Mouse (Mus musculus) G1E (cell line): ENCODE measurements at regions not wholly inside any gene's neighbourhood (a gene's known extent, or its start where the extent isn't known, plus 50 kb on each side); places are given as distances from the start of the nearest gene placed in this dataset.

Experiments used
- ATAC-seq: 2 replicates; pipeline ENCODE4 v1.8.0; 2016; ENCODE audit warnings: mild to moderate bottlenecking; ENCODE audit not compliant: insufficient number of reproducible peaks, poor library complexity, low FRiP score, severe bottlenecking; ENCODE audit errors: extremely low read depth
- DNase-seq: peaks from one replicate; pipeline ENCODE4 v3.0.0; 2012; ENCODE audit warnings: low spot score
- H3K27me3 ChIP-seq: 2 replicates; pipeline ENCODE4 v1.6.1; 2012; ENCODE audit warnings: mild to moderate bottlenecking, low read length, inconsistent platforms; ENCODE audit not compliant: insufficient read depth
- H3K36me3 ChIP-seq: replicated peaks from 2 replicates; pipeline ENCODE3; 2012; ENCODE audit warnings: mild to moderate bottlenecking, inconsistent platforms
- H3K4me1 ChIP-seq: 2 replicates; pipeline ENCODE4 v1.6.1; 2012; ENCODE audit warnings: low read depth, low read length, inconsistent platforms, mixed read lengths; ENCODE audit not compliant: insufficient read depth
- H3K4me3 ChIP-seq: 2 replicates; pipeline ENCODE4 v1.5.1; 2012; ENCODE audit warnings: low read depth, mild to moderate bottlenecking, inconsistent platforms, low read length, moderate library complexity, mixed read lengths
- H3K9me3 ChIP-seq: replicated peaks from 2 replicates; pipeline ENCODE4 v1.6.1; 2012; ENCODE audit warnings: inconsistent platforms
- CTCF ChIP-seq: IDR thresholded peaks from 2 replicates; pipeline ENCODE4 v1.5.1; 2012; ENCODE audit warnings: low read depth, low read length, inconsistent platforms, mixed read lengths
- GATA1 ChIP-seq: IDR thresholded peaks from 2 replicates; pipeline ENCODE4 v1.6.1; 2012; ENCODE audit warnings: borderline replicate concordance, low read length, inconsistent platforms, mixed read lengths
- GATA2 ChIP-seq: IDR thresholded peaks from 2 replicates; pipeline ENCODE4 v1.6.1; 2012; ENCODE audit warnings: low read depth, low read length, inconsistent platforms, borderline replicate concordance
- POLR2AphosphoS5 ChIP-seq: IDR thresholded peaks from 2 replicates; pipeline ENCODE4 v1.6.1; 2012; ENCODE audit warnings: low read depth, low read length, inconsistent platforms; ENCODE audit not compliant: insufficient replicate concordance
- TAL1 ChIP-seq: conservative IDR thresholded peaks from 2 replicates; pipeline ENCODE4 v1.6.1; 2012; ENCODE audit warnings: low read depth, low read length, inconsistent platforms, mixed read lengths

DNA sequence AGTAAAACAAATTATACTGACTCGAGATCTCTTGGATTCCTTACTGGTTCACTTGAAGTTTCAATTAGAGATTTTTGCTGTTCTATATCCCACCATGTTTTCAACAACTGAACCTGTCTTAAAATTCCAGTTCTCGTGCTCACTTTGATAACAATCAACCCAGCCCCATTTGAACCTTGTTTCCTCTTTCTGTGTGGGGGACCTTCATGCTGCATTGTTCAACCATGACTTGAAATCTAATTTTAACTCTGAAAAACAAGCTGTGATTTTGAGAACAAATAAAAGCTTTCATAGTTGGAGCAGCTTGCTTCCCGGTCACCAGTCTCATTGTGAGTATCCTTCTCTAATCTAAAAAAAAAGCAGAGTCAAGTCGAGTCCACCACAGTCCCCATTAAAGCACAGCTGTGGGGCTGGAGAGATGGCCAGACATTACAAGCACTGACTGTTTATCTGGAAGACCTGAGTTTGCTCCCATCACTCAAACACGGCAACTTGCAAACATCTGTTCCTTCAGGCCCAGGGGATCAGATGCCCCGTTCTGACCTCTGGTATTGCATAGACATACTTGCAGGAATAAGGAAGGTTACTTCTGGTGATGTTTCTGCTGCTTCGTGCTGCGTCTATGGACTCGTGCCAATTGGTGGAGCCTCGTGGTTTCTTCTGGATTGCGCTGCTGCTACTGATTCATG lies 251.7 kb downstream of the Diras2 start:
- DNase-seq = no peak
- Histone ChIP-seq H3K4me1 (no peaks in the 10 kb centered on the region), H3K4me3 (no peak overlapping the region), H3K36me3 (no peaks in the 10 kb centered on the region), H3K9me3 (peaks cover 64% of the 10 kb centered on the region), H3K27me3 (no peaks in the 10 kb centered on the region)
- TF ChIP-seq TAL1 (no peak), CTCF (no peak)
- ATAC-seq = no peak

GRCm38 (mm10) chr13:52279970-52280348 lies 251.1 kb downstream of the Diras2 start:
- Histone ChIP-seq H3K9me3 (peaks cover 63% of the 10 kb centered on the region), H3K27me3 (no peaks in the 10 kb centered on the region), H3K4me1 (no peaks in the 10 kb centered on the region), H3K4me3 (no peak overlapping the region), H3K36me3 (no peaks in the 10 kb centered on the region)
- ATAC-seq (no peak), DNase-seq (no peak)
- TF ChIP-seq POLR2AphosphoS5 (no peak), TAL1 (no peak), GATA1 (no peak), GATA2 (no peak), CTCF (no peak)

GRCm38 (mm10) chr13:52281271-52281670 lies 249.8 kb downstream of the Diras2 start:
- Histone ChIP-seq H3K27me3 (no peaks in the 10 kb centered on the region), H3K9me3 (peaks cover 57% of the 10 kb centered on the region), H3K4me1 (no peaks in the 10 kb centered on the region), H3K36me3 (no peaks in the 10 kb centered on the region), H3K4me3 (no peak overlapping the region)
- ATAC-seq (no peak), DNase-seq (no peak)
- TF ChIP-seq TAL1 (no peak), CTCF (no peak)

DNA sequence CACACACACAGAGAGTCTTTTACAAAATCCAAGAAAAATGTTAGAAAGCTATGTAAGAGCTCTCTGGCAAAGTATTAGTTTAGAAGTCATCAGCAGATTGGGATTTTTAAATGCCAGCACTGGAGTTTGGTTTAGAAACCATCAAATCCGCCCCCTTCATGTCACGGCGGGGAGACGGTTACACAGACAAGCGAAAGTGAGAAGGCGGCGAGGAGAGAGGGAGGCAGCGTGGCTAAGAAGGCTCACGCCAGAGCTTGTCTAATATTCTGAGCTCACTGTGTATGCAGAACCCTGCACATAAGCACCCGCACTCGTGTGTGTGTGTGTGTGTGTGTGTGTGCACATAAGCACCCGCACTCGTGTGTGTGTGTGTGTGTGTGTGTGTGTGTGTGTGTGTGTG lies 248.6 kb downstream of the Diras2 start:
- TF ChIP-seq TAL1 (no peak), GATA2 (no peak), CTCF (no peak), GATA1 (no peak), POLR2AphosphoS5 (no peak)
- H3K9me3 ChIP-seq = peaks cover 51% of the 10 kb centered on the region
- no peak for DNase-seq
- H3K36me3 ChIP-seq = no peaks in the 10 kb centered on the region
- ATAC-seq = no peak
- no peaks in the 10 kb centered on the region for H3K27me3 ChIP-seq
- H3K4me1 ChIP-seq = no peaks in the 10 kb centered on the region
- no peak overlapping the region for H3K4me3 ChIP-seq

DNA sequence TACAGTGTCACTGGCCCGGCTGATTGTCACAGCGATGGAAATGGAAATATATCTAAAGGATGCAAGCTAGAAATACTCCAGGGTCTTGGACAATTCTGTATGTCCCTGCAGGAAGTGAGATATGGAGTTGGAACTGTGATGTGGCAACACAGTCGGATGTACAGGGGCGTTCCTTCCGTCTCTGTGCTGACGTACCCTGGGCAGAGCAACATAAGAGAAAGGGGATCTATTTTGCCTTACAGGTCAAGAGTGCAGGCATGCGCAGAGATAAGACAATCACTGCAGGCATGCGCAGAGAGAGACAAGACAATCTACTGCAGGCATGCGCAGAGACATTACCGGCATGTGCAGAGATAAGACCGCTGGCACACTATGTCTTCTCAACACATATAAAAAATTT lies 247.6 kb downstream of the Diras2 start:
- TF ChIP-seq GATA2 = no peak
- TF ChIP-seq TAL1 = no peak
- no peak for TF ChIP-seq CTCF
- TF ChIP-seq GATA1 = no peak
- no peak for TF ChIP-seq POLR2AphosphoS5
- no peak for ATAC-seq
- Histone ChIP-seq H3K4me1 (no peaks in the 10 kb centered on the region), H3K36me3 (no peaks in the 10 kb centered on the region), H3K27me3 (no peaks in the 10 kb centered on the region), H3K4me3 (no peak overlapping the region), H3K9me3 (peaks cover 53% of the 10 kb centered on the region)
- DNase-seq = no peak

DNA sequence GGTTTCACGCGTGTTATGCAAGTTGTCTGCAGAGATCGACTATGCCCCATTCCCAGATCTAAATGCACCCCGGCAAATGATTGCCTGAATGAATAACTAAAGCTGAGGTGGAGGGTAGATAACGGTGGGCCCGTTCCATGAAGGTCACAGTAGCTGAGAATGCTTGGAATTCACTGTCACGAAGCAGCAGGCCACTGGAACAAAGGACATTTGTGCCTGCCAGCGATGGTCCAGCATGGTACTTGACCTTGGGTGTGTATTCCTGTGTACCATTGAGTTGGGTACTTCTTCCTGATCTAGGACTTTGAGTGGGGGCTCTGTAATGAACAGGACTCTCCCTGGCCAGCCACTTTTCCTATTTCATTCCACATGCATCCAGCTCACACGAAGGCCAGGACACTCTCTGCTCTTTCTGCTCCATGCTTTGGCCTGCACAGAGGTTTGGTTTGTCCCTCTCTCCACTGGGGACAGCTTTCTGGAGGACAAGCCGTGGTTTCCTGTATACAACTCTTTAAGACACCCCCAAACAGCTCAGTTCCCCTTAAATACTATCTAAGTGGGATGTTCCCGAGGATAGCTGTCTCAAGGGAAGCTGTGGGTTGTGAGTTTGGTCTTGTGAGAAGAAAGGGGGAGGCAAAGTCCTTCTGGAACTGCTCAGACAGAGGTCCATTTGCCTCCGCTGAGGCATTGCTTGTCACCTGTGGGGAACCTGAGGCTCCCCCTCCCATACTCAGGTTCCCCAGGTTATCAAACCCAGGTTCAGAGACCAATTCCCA lies 246.9 kb downstream of the Diras2 start:
- no peak overlapping the region for H3K4me3 ChIP-seq
- H3K4me1 ChIP-seq = no peaks in the 10 kb centered on the region
- H3K36me3 ChIP-seq = no peaks in the 10 kb centered on the region
- no peaks in the 10 kb centered on the region for H3K27me3 ChIP-seq
- ATAC-seq (no peak), DNase-seq (no peak)
- H3K9me3 ChIP-seq = peaks cover 53% of the 10 kb centered on the region
- TF ChIP-seq CTCF (no peak), POLR2AphosphoS5 (no peak), TAL1 (no peak), GATA1 (no peak), GATA2 (no peak)

- TF ChIP-seq GATA1 = no peak
- TF ChIP-seq GATA2 = no peak
- no peak for TF ChIP-seq TAL1
- no peak for TF ChIP-seq POLR2AphosphoS5
- TF ChIP-seq CTCF = no peak
- Histone ChIP-seq H3K4me1 (no peaks in the 10 kb centered on the region), H3K4me3 (no peak overlapping the region), H3K9me3 (peaks cover 29% of the 10 kb centered on the region), H3K27me3 (no peaks in the 10 kb centered on the region), H3K36me3 (no peaks in the 10 kb centered on the region)
- no peak for DNase-seq
- no peak for ATAC-seq
Observed at GRCm38 (mm10) chr13:52288400-52288799, 242.7 kb downstream of the Diras2 start.
